Mouse (Mus musculus): Measurements from ENCODE around the gene Ryr3. TPM values are rescaled to one million over a fixed set of nuclear protein-coding genes. Genes with fewer than 3 reads are reported as not detected.
A peak's percentile ranks its signal among the peaks of the same experiment; 100 is the strongest.

The Ryr3 gene
- polyA plus RNA-seq (2012; fragmentation: generic; extraction: Trizol): 5.3 TPM

DNA sequence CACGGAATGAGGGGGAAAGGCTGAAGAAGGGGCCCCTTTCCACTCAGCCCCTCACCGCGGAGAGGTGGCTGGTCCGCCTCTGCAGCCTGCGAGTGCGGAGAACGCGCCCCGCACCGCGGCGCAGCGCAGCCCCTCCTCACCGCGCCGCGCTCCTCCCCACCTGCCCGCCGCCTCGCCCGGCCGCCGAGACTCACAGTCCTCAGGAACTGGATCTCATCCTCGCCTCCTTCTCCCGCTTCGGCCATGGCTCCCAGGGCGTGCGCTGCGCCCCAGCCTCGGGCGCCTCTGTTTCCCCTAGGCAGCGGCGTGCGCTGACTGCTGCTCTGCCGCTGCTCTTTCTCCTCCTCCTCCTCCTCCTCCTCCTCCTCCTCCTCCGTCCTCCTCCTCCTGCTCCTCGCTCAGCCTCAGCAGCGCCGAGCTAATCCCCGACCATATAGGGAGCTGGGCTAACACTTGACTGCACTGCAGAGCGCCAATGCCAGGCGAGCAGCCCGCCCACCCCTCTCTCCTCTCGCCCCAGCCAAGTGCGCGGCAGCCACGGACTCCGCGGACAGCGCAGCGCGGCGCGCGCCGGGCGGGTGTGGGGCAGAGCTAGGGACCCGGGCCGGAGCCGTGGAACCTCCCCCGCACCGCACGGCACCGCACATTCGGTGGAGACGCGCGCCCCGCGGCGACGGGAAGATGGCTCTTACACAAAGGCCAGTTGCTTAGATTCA, at the start of gene Ryr3:
Gene Ryr3, minus strand, starts transcription at position 351 of the 716 bp plus-strand sequence.
- TF ChIP-seq TCF3 (IDR thresholded peaks at IDR 0.05; ENCODE audit: insufficient read length, low read depth) (no peak), SRF (IDR thresholded peaks at IDR 0.05; ENCODE audit: control insufficient read depth, insufficient read length, low read depth) (peak; percentile 77), REST (IDR thresholded peaks at IDR 0.05; ENCODE audit: insufficient read depth, insufficient read length) (no peak), POLR2AphosphoS2 (IDR thresholded peaks at IDR 0.05; ENCODE audit: insufficient read length, low read depth) (peak; percentile 11), USF1 (IDR thresholded peaks at IDR 0.05; ENCODE audit: low read depth) (no peak), CEBPB (IDR thresholded peaks at IDR 0.05; ENCODE audit: insufficient read depth, poor library complexity, severe bottlenecking) (no peak), MAX (IDR thresholded peaks at IDR 0.05; ENCODE audit: low read depth) (no peak), MYOD1 (IDR thresholded peaks at IDR 0.05; ENCODE audit: control insufficient read depth in 1 of 3, insufficient read length in 2 of 3, low read depth in 2 of 3) (peak in 1 of 3 experiments; percentile 42), E2F4 (IDR thresholded peaks at IDR 0.05; ENCODE audit: insufficient read depth) (no peak), TCF12 (IDR thresholded peaks at IDR 0.05; ENCODE audit: insufficient read depth, poor library complexity, severe bottlenecking) (no peak), POLR2A (IDR thresholded peaks at IDR 0.05; ENCODE audit: insufficient read length, low read depth) (peak; percentile 45), MYOG (IDR thresholded peaks at IDR 0.05; ENCODE audit: control insufficient read depth in 1 of 3, insufficient read depth in 1 of 3, insufficient read length in 2 of 3, low read depth in 2 of 3) (peak in 1 of 3 experiments; percentile 25)
- Histone ChIP-seq H3K79me2 (ENCODE audit: control insufficient read depth, insufficient read depth) (no peaks in the 10 kb centered on the region), H3ac (ENCODE audit: control insufficient read depth, insufficient read length) (peak within 1 kb of the TSS; percentile 84), H3K27me3 (ENCODE audit: control insufficient read depth, insufficient read depth, insufficient read length) (no peaks in the 10 kb centered on the region), H3K4me2 (ENCODE audit: low read depth) (peak within 1 kb of the TSS; percentile 83), H3K36me3 (ENCODE audit: control insufficient read depth, insufficient read depth) (no peaks in the 10 kb centered on the region), H3K4me3 (peak within 1 kb of the TSS; percentile 35)

DNA sequence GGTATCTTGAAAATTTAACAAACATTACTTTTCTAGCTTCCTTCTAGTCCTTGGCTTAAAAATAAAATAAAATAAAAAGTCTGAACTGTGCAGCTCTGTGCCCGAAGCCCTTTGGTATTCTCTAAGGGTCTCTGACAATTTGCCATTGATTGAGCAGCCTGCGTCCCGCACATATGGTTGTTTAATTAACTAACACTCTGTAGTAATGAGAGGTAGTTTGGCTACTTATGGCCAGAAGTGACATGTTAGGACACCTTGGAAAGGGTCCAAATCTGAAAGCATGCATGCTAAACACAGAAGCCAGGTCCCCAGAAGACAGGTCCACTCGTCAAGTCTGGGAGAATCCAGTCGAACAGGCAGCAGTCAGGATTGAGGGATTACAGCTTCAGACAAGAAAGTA, 22.0 kb upstream of the Ryr3 start:
- no peaks in the 10 kb centered on the region for H3K79me2 ChIP-seq (ENCODE audit: control insufficient read depth, insufficient read depth)
- no peak overlapping the region for H3K4me3 ChIP-seq
- H3K27me3 ChIP-seq (ENCODE audit: control insufficient read depth, insufficient read depth, insufficient read length): no peaks in the 10 kb centered on the region
- no peak for TF ChIP-seq REST (IDR thresholded peaks at IDR 0.05; ENCODE audit: insufficient read depth, insufficient read length)
- H3K4me2 ChIP-seq (ENCODE audit: low read depth): no peak overlapping the region
- no peaks in the 10 kb centered on the region for H3K36me3 ChIP-seq (ENCODE audit: control insufficient read depth, insufficient read depth)
- no peak overlapping the region for H3ac ChIP-seq (ENCODE audit: control insufficient read depth, insufficient read length)

DNA sequence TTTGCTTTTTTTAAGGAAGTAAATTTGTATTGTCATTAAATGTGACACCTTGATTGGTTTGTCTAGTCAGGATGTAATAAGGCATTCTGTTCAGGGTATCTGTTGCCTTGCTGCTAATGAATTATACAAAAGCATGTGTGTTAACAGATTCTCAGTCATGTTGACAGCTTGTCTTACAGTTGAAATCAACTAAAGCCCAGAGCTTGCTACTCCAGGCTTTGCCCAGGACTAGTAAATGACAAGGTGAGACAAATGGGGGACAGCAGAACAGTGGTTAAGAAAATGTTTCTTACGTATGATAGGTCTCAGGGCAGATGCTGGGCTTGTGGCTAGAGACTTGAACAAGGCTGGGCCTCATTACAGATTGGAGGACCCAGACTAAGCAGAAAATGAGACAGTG, 20.1 kb upstream of the Ryr3 start:
- TF ChIP-seq TCF12 (IDR thresholded peaks at IDR 0.05; ENCODE audit: insufficient read depth, poor library complexity, severe bottlenecking) (no peak), POLR2AphosphoS2 (IDR thresholded peaks at IDR 0.05; ENCODE audit: insufficient read length, low read depth) (no peak), E2F4 (IDR thresholded peaks at IDR 0.05; ENCODE audit: insufficient read depth) (no peak), MAX (IDR thresholded peaks at IDR 0.05; ENCODE audit: low read depth) (no peak), MYOD1 (IDR thresholded peaks at IDR 0.05; ENCODE audit: control insufficient read depth in 1 of 3, insufficient read length in 2 of 3, low read depth in 2 of 3) (no peak), CEBPB (IDR thresholded peaks at IDR 0.05; ENCODE audit: insufficient read depth, poor library complexity, severe bottlenecking) (no peak), TCF3 (IDR thresholded peaks at IDR 0.05; ENCODE audit: insufficient read length, low read depth) (no peak), USF1 (IDR thresholded peaks at IDR 0.05; ENCODE audit: low read depth) (no peak), SRF (IDR thresholded peaks at IDR 0.05; ENCODE audit: control insufficient read depth, insufficient read length, low read depth) (no peak), POLR2A (IDR thresholded peaks at IDR 0.05; ENCODE audit: insufficient read length, low read depth) (no peak), REST (IDR thresholded peaks at IDR 0.05; ENCODE audit: insufficient read depth, insufficient read length) (no peak), MYOG (IDR thresholded peaks at IDR 0.05; ENCODE audit: control insufficient read depth in 1 of 3, insufficient read depth in 1 of 3, insufficient read length in 2 of 3, low read depth in 2 of 3) (no peak)
- Histone ChIP-seq H3ac (ENCODE audit: control insufficient read depth, insufficient read length) (no peak overlapping the region), H3K36me3 (ENCODE audit: control insufficient read depth, insufficient read depth) (no peaks in the 10 kb centered on the region), H3K27me3 (ENCODE audit: control insufficient read depth, insufficient read depth, insufficient read length) (no peaks in the 10 kb centered on the region), H3K79me2 (ENCODE audit: control insufficient read depth, insufficient read depth) (no peaks in the 10 kb centered on the region), H3K4me3 (no peak overlapping the region), H3K4me2 (ENCODE audit: low read depth) (no peak overlapping the region)

DNA sequence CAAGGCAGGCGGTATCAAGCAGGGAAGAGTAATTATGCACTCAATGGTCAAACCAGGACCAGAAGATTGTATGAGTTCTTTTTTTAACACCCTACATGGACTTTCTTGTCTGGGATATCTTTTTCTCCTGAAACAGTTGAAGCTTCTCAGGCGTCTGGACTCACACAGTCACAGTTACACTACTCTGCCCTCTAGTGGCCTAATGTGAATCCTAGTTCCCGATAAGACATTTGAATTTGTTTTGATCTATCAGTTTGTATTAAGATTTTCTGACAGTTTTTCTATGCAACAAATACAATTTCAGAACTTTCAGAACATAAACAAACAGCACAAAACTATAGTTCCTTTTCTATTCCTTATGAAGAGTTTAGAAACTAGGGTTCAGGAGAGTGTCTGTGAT, 17.7 kb upstream of the Ryr3 start:
- TF ChIP-seq TCF12 (IDR thresholded peaks at IDR 0.05; ENCODE audit: insufficient read depth, poor library complexity, severe bottlenecking) (no peak), MYOD1 (IDR thresholded peaks at IDR 0.05; ENCODE audit: control insufficient read depth in 1 of 3, insufficient read length in 2 of 3, low read depth in 2 of 3) (no peak), MYOG (IDR thresholded peaks at IDR 0.05; ENCODE audit: control insufficient read depth in 1 of 3, insufficient read depth in 1 of 3, insufficient read length in 2 of 3, low read depth in 2 of 3) (no peak), POLR2A (IDR thresholded peaks at IDR 0.05; ENCODE audit: insufficient read length, low read depth) (no peak), USF1 (IDR thresholded peaks at IDR 0.05; ENCODE audit: low read depth) (no peak), TCF3 (IDR thresholded peaks at IDR 0.05; ENCODE audit: insufficient read length, low read depth) (no peak), E2F4 (IDR thresholded peaks at IDR 0.05; ENCODE audit: insufficient read depth) (no peak), MAX (IDR thresholded peaks at IDR 0.05; ENCODE audit: low read depth) (no peak), POLR2AphosphoS2 (IDR thresholded peaks at IDR 0.05; ENCODE audit: insufficient read length, low read depth) (no peak), REST (IDR thresholded peaks at IDR 0.05; ENCODE audit: insufficient read depth, insufficient read length) (no peak), SRF (IDR thresholded peaks at IDR 0.05; ENCODE audit: control insufficient read depth, insufficient read length, low read depth) (no peak), CEBPB (IDR thresholded peaks at IDR 0.05; ENCODE audit: insufficient read depth, poor library complexity, severe bottlenecking) (no peak)
- H3K4me2 ChIP-seq (ENCODE audit: low read depth): no peak overlapping the region
- H3K27me3 ChIP-seq (ENCODE audit: control insufficient read depth, insufficient read depth, insufficient read length): no peaks in the 10 kb centered on the region
- H3K79me2 ChIP-seq (ENCODE audit: control insufficient read depth, insufficient read depth): no peaks in the 10 kb centered on the region
- H3K36me3 ChIP-seq (ENCODE audit: control insufficient read depth, insufficient read depth): no peaks in the 10 kb centered on the region
- no peak overlapping the region for H3ac ChIP-seq (ENCODE audit: control insufficient read depth, insufficient read length)
- no peak overlapping the region for H3K4me3 ChIP-seq

Data from myocyte (in vitro differentiated cells).